In genomic region chr2:65402001-65402400, GRCm38 (mm10) we compare ENCODE assay signal across 25 mouse cellular contexts. TPM values are rescaled to one million over a fixed set of nuclear protein-coding genes. Genes with fewer than 3 reads are reported as not detected.
DNase-seq lines count a peak whose midpoint lies in the region; TF ChIP-seq lines count a peak whose summit lies in the region.
"Had no signal": no experiment of that assay in that cellular context is flagged by ENCODE, and none has a peak within 500 bp of the region (broad histone marks: within the 10 kb centered on the region; RNA-seq: fewer than 3 reads in every experiment).

No protein-coding gene starts in this region.

- DNase-seq in testis, postnatal 14 days (ENCODE audit: low spot score) = peak; percentile 11
- DNase-seq in testis, postnatal 10 days (ENCODE audit: low spot score) = no peak
- DNase-seq in CH12.LX (ENCODE audit: extremely low read depth) = no peak
- peak; percentile 27 for DNase-seq in NIH3T3 (ENCODE audit: low read depth)
- no peak for DNase-seq in thymus, postnatal 0 days (ENCODE audit: low spot score)
- DNase-seq in spleen, postnatal 10 days (ENCODE audit: low spot score in 2 of 2) = no peak
- DNase-seq in left cerebral cortex, adult 18-20 months (ENCODE audit: low spot score in 2 of 2) = no peak
- DNase-seq: adrenal gland, adult 8-10 months; adrenal gland, postnatal 14 days; adrenal gland, postnatal 36 days; B cell, adult 2 months; cerebellum, adult 11-12 months; cerebellum, adult 2 months; cerebellum, adult 9-11 months; cerebellum, postnatal 14 days; cerebellum, postnatal 36 days; embryo, embryonic 11 days had no signal

- TF ChIP-seq CTCF in CH12.LX (conservative IDR thresholded peaks at IDR 0.05 in 1 of 2, IDR thresholded peaks at IDR 0.05 in 1 of 2; ENCODE audit: low read depth in 2 of 2, low read length in 2 of 2) = no peak

- no peaks in the 10 kb centered on the region for H3K79me2 ChIP-seq in CH12.LX (replicated peaks; ENCODE audit: control insufficient read depth, extremely low read depth, insufficient read depth, poor library complexity, severe bottlenecking)

- no peak for TF ChIP-seq EP300 in CH12.LX (IDR thresholded peaks at IDR 0.05; ENCODE audit: low read length)

- H3K4me3 ChIP-seq in CH12.LX (replicated peaks in 1 of 3; ENCODE audit: low read depth in 2 of 3, low read length in 2 of 3, poor library complexity in 1 of 3) = no peak overlapping the region
- H3K4me3 ChIP-seq: embryonic facial prominence, embryonic 13.5 days; embryonic facial prominence, embryonic 15.5 days; erythroblast, embryonic 14.5 days; forebrain, embryonic 10.5 days; forebrain, embryonic 12.5 days had no signal

- no peak for TF ChIP-seq RAD21 in CH12.LX (IDR thresholded peaks at IDR 0.05; ENCODE audit: low read depth, low read length)

- dilution Hi-C loops in CH12.LX (cut with MboI; ENCODE audit: extremely low pct_ligation_motif_present, extremely low pct_unique_long_range_greater_than_20kb, low sequenced_read_pairs) = no loop called here

- H3K9ac ChIP-seq in CH12.LX (ENCODE audit: insufficient read depth, low read depth) = no peak overlapping the region
- H3K9ac ChIP-seq: embryonic facial prominence, embryonic 13.5 days; embryonic facial prominence, embryonic 15.5 days; forebrain, embryonic 12.5 days had no signal

- no peak for TF ChIP-seq POLR2A in CH12.LX (IDR thresholded peaks at IDR 0.05; ENCODE audit: low read depth, low read length)

- no peaks in the 10 kb centered on the region for H3K9me3 ChIP-seq in CH12.LX (replicated peaks; ENCODE audit: low read length)
- H3K9me3 ChIP-seq: embryonic facial prominence, embryonic 13.5 days; embryonic facial prominence, embryonic 15.5 days; forebrain, embryonic 10.5 days; forebrain, embryonic 12.5 days had no signal

- no peak overlapping the region for H3K27ac ChIP-seq in CH12.LX (ENCODE audit: insufficient read depth, low read depth)
- H3K27ac ChIP-seq: embryonic facial prominence, embryonic 13.5 days; embryonic facial prominence, embryonic 15.5 days; forebrain, embryonic 10.5 days; forebrain, embryonic 12.5 days had no signal

- no peaks in the 10 kb centered on the region for H3K36me3 ChIP-seq in CH12.LX (replicated peaks in 1 of 2; ENCODE audit: control insufficient read depth in 1 of 2, insufficient read depth in 1 of 2, low read length in 1 of 2)
- H3K36me3 ChIP-seq: embryonic facial prominence, embryonic 13.5 days; embryonic facial prominence, embryonic 15.5 days; forebrain, embryonic 10.5 days; forebrain, embryonic 12.5 days had no signal

- H3K27me3 ChIP-seq in CH12.LX (replicated peaks) = no peaks in the 10 kb centered on the region
- H3K27me3 ChIP-seq: embryonic facial prominence, embryonic 13.5 days; embryonic facial prominence, embryonic 15.5 days; forebrain, embryonic 12.5 days had no signal

- H3K4me2 ChIP-seq in CH12.LX (ENCODE audit: insufficient read depth, low read depth, poor library complexity, severe bottlenecking) = 0 out of 2 replicates have a peak overlapping the region, but pooled peaks have one; percentile 27
- H3K4me2 ChIP-seq: embryonic facial prominence, embryonic 13.5 days; embryonic facial prominence, embryonic 15.5 days; forebrain, embryonic 12.5 days had no signal

- H3K4me1 ChIP-seq in CH12.LX (ENCODE audit: control insufficient read depth in 1 of 2, insufficient read depth in 2 of 2) = 0 out of 4 replicates have a peak, but pooled peaks cover 0 to 3% of the 10 kb centered on the region in 2 experiments
- H3K4me1 ChIP-seq: embryonic facial prominence, embryonic 13.5 days; embryonic facial prominence, embryonic 15.5 days; forebrain, embryonic 10.5 days; forebrain, embryonic 12.5 days had no signal

- in situ Hi-C loops in CH12.LX (cut with MboI; ENCODE audit: low pct_ligation_motif_present, low pct_unique_long_range_greater_than_20kb, low sequenced_read_pairs) = no loop called here

TF ChIP-seq in CH12.LX, 34 proteins besides CTCF, POLR2A, EP300 and RAD21:
- TF ChIP-seq HCFC1 (IDR thresholded peaks at IDR 0.05; ENCODE audit: low read depth, low read length) = no peak
- no peak for TF ChIP-seq MAX (IDR thresholded peaks at IDR 0.05; ENCODE audit: low read length)
- TF ChIP-seq USF1 (IDR thresholded peaks at IDR 0.05; ENCODE audit: low read depth, low read length) = no peak
- 0 out of 2 replicates have a peak, but pooled peaks have one; percentile 36 for TF ChIP-seq BHLHE40 (IDR thresholded peaks at IDR 0.05; ENCODE audit: low read depth, low read length)
- TF ChIP-seq MXI1 (IDR thresholded peaks at IDR 0.05; ENCODE audit: low read depth, low read length) = no peak

RNA-seq across cellular contexts. Expression of gene Slc38a11, which starts 38.2 kb away (rescaled TPM):
- total RNA-seq in CH12.LX (2012; rRNA removed) = not detected in 2 replicates
- not detected in 2 replicates for total RNA-seq in CH12.LX (2014; rRNA removed)
- not detected in 2 replicates for polyA plus RNA-seq in CH12.LX (2012; ENCODE audit: insufficient read length, low read depth)
- polyA plus RNA-seq in thymus, postnatal 0 days (2015; fragmentation: Nextera tagmentation; extraction: Ambion mirVana) = not detected in 2 replicates
- 1 to 10 TPM; 1.7 TPM for total RNA-seq in left cerebral cortex, adult 18-20 months (2021)
- total RNA-seq: MEL had no signal
- polyA plus RNA-seq: CD4-positive, CD25-positive, alpha-beta regulatory T cell, adult 4 months; embryonic facial prominence, embryonic 11.5 days; erythroblast, embryonic 14.5 days had no signal

Comparison
In these comparisons a context has a peak if more than half of its experiments do, and no peak if none do; other contexts are left out.
1. DNase-seq: peak in testis, postnatal 14 days (single experiment) and NIH3T3 (single experiment); none in testis, postnatal 10 days (single experiment), CH12.LX (single experiment), thymus, postnatal 0 days (single experiment), spleen, postnatal 10 days (0 of 2) and left cerebral cortex, adult 18-20 months (0 of 2).